Comparison of ENCODE assay signal across 8 mouse cellular contexts in the genomic region with DNA sequence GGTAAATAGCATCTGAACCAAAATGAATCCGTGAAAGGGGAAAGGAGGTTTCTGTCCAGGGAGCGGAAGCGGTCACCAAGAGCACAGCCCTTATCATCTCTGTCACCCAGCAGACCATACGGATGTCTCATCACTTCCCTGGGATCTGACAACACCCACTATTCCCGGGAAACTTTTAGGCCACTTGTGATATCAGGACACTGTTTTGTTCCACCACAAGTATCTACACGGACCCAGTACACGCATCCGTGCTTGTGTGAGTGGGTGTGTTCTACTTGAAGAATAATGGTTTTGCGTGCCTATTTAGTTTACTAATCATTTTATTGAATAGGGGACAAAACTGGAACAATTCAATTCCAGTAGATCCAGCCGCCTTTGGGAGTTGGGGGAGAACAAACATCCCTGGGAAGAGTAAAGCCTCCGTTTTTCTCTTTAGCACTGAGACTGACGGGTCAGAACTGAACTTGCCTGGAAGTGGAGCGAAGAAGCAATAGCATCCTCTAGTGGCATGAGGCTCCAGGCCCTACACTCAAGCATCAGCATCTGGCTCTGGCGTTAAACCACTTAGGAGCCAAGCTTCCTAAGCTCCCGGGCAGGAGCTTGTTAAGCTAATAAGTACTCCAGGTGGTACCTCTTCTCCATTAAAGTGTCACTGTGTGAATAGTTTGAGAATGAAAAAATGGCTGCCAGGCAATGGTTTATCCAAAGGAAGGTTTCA. TPM values are rescaled to one million over a fixed set of nuclear protein-coding genes. Genes with fewer than 3 reads are reported as not detected.
A peak's percentile ranks its signal among the peaks of the same experiment; 100 is the strongest.
DNase-seq lines count a peak whose midpoint lies in the region; ATAC-seq lines count a peak whose summit lies in the region.

No protein-coding gene starts in this region.

- H3K9ac ChIP-seq in hindbrain, embryonic 15.5 days = no peak overlapping the region
- no peak overlapping the region for H3K9ac ChIP-seq in midbrain, embryonic 14.5 days (replicated peaks; ENCODE audit: low read length)

- no peaks in the 10 kb centered on the region for H3K9me3 ChIP-seq in hindbrain, embryonic 15.5 days
- H3K9me3 ChIP-seq in midbrain, embryonic 14.5 days (ENCODE audit: control insufficient read depth, low read length) = no peaks in the 10 kb centered on the region

- H3K4me2 ChIP-seq in hindbrain, embryonic 15.5 days = no peak overlapping the region
- no peak overlapping the region for H3K4me2 ChIP-seq in midbrain, embryonic 14.5 days (ENCODE audit: low read length)

- no peaks in the 10 kb centered on the region for H3K36me3 ChIP-seq in hindbrain, embryonic 15.5 days
- no peaks in the 10 kb centered on the region for H3K36me3 ChIP-seq in midbrain, embryonic 14.5 days (ENCODE audit: control insufficient read depth, insufficient read depth, low read length)

- H3K27ac ChIP-seq in hindbrain, embryonic 15.5 days (replicated peaks) = no peak overlapping the region
- H3K27ac ChIP-seq in midbrain, embryonic 14.5 days (replicated peaks; ENCODE audit: low read depth, low read length) = no peak overlapping the region

- ATAC-seq in frontal cortex, adult (ENCODE audit: low TSS enrichment) = peak; percentile 99
- ATAC-seq in hindbrain, embryonic 15.5 days (ENCODE audit: low FRiP score, low read depth) = peak; percentile 85; the same call in 1 of the 2 replicates
- ATAC-seq in midbrain, embryonic 14.5 days (ENCODE audit: low FRiP score, low TSS enrichment) = peak; percentile 57; the same call in 1 of the 2 replicates

- DNase-seq in adrenal gland, adult 2 months = peak; percentile 5
- no peak for DNase-seq in adrenal gland, postnatal 25 days
- peak; percentile 24 for DNase-seq in cerebellum, adult 11 months
- DNase-seq in left cerebral cortex, adult 18-20 months (ENCODE audit: low spot score in 2 of 2) = peak; percentile 55 to 71
- DNase-seq in midbrain, embryonic 14.5 days = peak; percentile 79
- DNase-seq in natural killer cell, adult 2 months (ENCODE audit: low spot score in 2 of 2) = no peak

- no peaks in the 10 kb centered on the region for H3K4me1 ChIP-seq in hindbrain, embryonic 15.5 days (replicated peaks)
- no peaks in the 10 kb centered on the region for H3K4me1 ChIP-seq in midbrain, embryonic 14.5 days (ENCODE audit: control insufficient read depth, insufficient read depth, low read length)

- no peak overlapping the region for H3K4me3 ChIP-seq in hindbrain, embryonic 15.5 days
- no peak overlapping the region for H3K4me3 ChIP-seq in midbrain, embryonic 14.5 days (replicated peaks; ENCODE audit: low read depth, low read length)

- no peaks in the 10 kb centered on the region for H3K27me3 ChIP-seq in hindbrain, embryonic 15.5 days
- no peaks in the 10 kb centered on the region for H3K27me3 ChIP-seq in midbrain, embryonic 14.5 days (ENCODE audit: control insufficient read depth, insufficient read depth, low read length)

- WGBS in hindbrain, embryonic 15.5 days = 58% methylated on average over 15 of the region's 15 CpGs
- 57% methylated on average over 15 of the region's 15 CpGs for WGBS in midbrain, embryonic 14.5 days

RNA-seq across cellular contexts. Expression of a gene that starts 5.4 kb away (rescaled TPM):
- 10 to 100 TPM; 13.6 to 32.8 TPM for total RNA-seq in adrenal gland, adult 2 months (2021)
- 0.53 and 0.75 TPM in 2 replicates for polyA plus RNA-seq in adrenal gland, adult 2 months (2012; rRNA removed)
- 9.4 and 9.5 TPM in 2 replicates for total RNA-seq in adrenal gland, postnatal 25 days (2021)
- 0.19 TPM in 1 of 2 replicates, not detected in the other for polyA plus RNA-seq in hindbrain, embryonic 15.5 days (2015; fragmentation: Nextera tagmentation; extraction: Ambion mirVana)
- under 1 TPM; 0.35 to 0.74 TPM for total RNA-seq in left cerebral cortex, adult 18-20 months (2021)
- polyA plus RNA-seq in midbrain, embryonic 14.5 days (2014; fragmentation: Nextera tagmentation; extraction: Ambion mirVana) = 0.13 and 0.16 TPM in 2 replicates

RNA-seq across cellular contexts. Expression of a gene that starts 39.4 kb away (rescaled TPM):
- total RNA-seq in adrenal gland, adult 2 months (2021) = 1 to 10 TPM; 7.7 to 8.6 TPM
- polyA plus RNA-seq in adrenal gland, adult 2 months (2012; rRNA removed) = 1.0 and 1.4 TPM in 2 replicates
- total RNA-seq in adrenal gland, postnatal 25 days (2021) = 7.9 and 11.4 TPM in 2 replicates
- polyA plus RNA-seq in hindbrain, embryonic 15.5 days (2015; fragmentation: Nextera tagmentation; extraction: Ambion mirVana) = 0.58 and 0.64 TPM in 2 replicates
- 1 to 10 TPM; 1.3 to 2.1 TPM for total RNA-seq in left cerebral cortex, adult 18-20 months (2021)
- polyA plus RNA-seq in midbrain, embryonic 14.5 days (2014; fragmentation: Nextera tagmentation; extraction: Ambion mirVana) = 0.36 and 0.86 TPM in 2 replicates

RNA-seq across cellular contexts. Expression of a gene that starts 47.5 kb away (rescaled TPM):
- 100 to 1,000 TPM; 429 to 443 TPM for total RNA-seq in adrenal gland, adult 2 months (2021)
- polyA plus RNA-seq in adrenal gland, adult 2 months (2012; rRNA removed) = 119 and 130 TPM in 2 replicates
- total RNA-seq in adrenal gland, postnatal 25 days (2021) = 360 and 420 TPM in 2 replicates
- polyA plus RNA-seq in hindbrain, embryonic 15.5 days (2015; fragmentation: Nextera tagmentation; extraction: Ambion mirVana) = 309 and 316 TPM in 2 replicates
- 100 to 1,000 TPM; 308 to 322 TPM for total RNA-seq in left cerebral cortex, adult 18-20 months (2021)
- polyA plus RNA-seq in midbrain, embryonic 14.5 days (2014; fragmentation: Nextera tagmentation; extraction: Ambion mirVana) = 446 and 522 TPM in 2 replicates

Comparison
In these comparisons a context has a peak if more than half of its experiments do, and no peak if none do; other contexts are left out.
1. DNase-seq: peak in adrenal gland, adult 2 months (single experiment), cerebellum, adult 11 months (single experiment), left cerebral cortex, adult 18-20 months (2 of 2) and midbrain, embryonic 14.5 days (single experiment); none in adrenal gland, postnatal 25 days (single experiment) and natural killer cell, adult 2 months (0 of 2).
2. Peak in every context shown above with its lines, with median percentiles within 50 percentile points of each other: ATAC-seq.